Mouse (Mus musculus) left cerebral cortex, postnatal 14 days (tissue): Measurements from ENCODE around the gene Sorbs1. TPM values are rescaled to one million over a fixed set of nuclear protein-coding genes. Genes with fewer than 3 reads are reported as not detected.

ENCODE experiments used
- DNase-seq, 2 experiments: peaks; one replicate each; pipeline ENCODE4 v3.0.0; 2021 to 2022; ENCODE audit warnings: low spot score in 2 of 2, mixed read lengths in 1 of 2
- intact Hi-C: fragments of 180-260 bp; cut with DNase I; formaldehyde crosslinking; loops from one replicate; pipeline ENCODE4 v1.15.1; 2025
- total RNA-seq, 2 experiments: library from RNA; stranded (reverse); gene quantifications; 2 replicates each; pipeline ENCODE4 v1.2.3; 2021

Sorbs1 gene
- total RNA-seq, 2 experiments from 2014 or later: 108 to 126 TPM

GRCm38 (mm10) chr19:40421037-40421436 lies 92.5 kb downstream of the Sorbs1 start:
- intact Hi-C loops: no loop called here
- no peak for DNase-seq

- intact Hi-C loops: no loop called here
- DNase-seq: no peak
These were observed 94.3 kb downstream of the Sorbs1 start for GRCm38 (mm10) chr19:40419315-40419714.

GRCm38 (mm10) chr19:40417155-40417821 lies 96.3 kb downstream of the Sorbs1 start:
- DNase-seq: no peak
- intact Hi-C loops: no loop called here

- no peak for DNase-seq
- intact Hi-C loops: no loop called here
These were observed 97.9 kb downstream of the Sorbs1 start for GRCm38 (mm10) chr19:40415725-40416124.

DNA sequence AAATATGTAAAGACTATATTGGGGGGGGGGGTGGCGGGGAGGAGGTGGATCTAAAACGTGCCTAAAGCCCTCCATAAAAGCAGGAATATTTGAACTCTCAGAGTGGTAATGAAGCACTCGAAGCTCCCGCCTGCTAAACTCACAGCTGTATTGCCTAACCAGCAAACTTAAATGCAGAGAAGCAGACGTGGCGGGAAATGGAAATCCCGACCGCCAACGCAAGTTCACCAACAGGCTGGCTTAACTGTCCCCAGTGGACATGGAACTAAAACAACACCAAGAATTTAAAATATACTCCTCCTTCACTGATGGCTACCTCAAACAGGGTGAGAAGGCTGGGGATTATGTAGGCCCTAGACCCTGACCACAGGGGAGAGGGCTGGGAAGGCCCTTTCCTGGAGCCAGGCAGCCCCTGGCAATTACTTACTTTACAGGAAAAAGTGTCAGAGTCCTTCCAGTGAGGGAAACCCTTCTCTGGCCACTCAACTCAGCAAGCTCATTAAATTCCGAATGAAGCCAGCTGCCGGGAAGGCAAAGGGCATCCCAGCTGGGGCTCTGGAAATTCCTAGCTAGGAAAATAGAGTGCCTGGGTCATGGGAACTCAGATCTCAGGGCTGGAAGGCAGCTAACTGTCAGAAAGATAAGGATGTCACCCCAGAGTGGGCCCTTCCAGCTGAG lies 98.6 kb downstream of the Sorbs1 start:
- no peak for DNase-seq
- intact Hi-C loops: no loop called here

GRCm38 (mm10) chr19:40414386-40414785 lies 99.2 kb downstream of the Sorbs1 start:
- DNase-seq: no peak
- intact Hi-C loops: no loop called here

- intact Hi-C loops: no loop called here
- DNase-seq: no peak
These were observed 102.2 kb downstream of the Sorbs1 start for GRCm38 (mm10) chr19:40411379-40411813.

DNA sequence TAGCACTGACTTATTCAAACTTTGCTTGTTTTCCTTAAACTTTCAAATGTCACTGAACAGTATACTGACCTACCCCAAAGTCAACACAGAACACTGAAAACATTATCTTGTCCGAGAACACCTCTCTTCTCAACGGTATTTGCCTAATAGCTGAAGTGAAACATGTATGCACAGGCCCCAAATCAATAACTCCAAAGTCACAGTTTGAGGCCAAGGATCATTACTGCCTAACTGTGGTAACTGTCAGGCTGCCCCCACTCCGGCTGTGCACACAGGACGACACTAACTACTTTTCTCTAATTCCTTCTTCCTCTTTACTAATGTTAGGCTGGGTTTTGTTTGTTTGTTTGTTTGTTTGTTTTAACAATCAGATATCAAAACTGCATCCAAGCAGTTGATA lies 103.1 kb downstream of the Sorbs1 start:
- intact Hi-C loops: no loop called here
- DNase-seq: no peak

DNA sequence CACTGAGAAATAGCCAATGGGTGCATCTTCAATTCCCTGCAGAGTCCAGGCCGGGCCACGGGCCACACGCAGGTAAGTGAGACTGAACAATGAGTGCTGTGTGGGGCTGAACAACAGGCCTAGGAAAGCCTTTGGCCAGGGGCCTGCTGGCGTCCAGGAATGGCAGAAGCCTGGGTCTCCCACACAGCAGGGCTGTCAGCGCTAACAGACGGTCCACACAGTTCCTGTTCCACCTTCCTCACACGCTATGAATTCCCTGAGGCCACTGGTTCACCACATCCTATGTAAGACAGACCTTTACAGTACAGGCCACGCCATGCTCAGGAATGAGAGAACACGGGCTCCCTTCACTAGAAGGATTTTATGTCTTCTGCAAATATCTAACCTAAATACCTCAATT lies 103.5 kb downstream of the Sorbs1 start:
- intact Hi-C loops: no loop called here
- no peak for DNase-seq

- no peak for DNase-seq
- intact Hi-C loops: no loop called here
These were observed 104.0 kb downstream of the Sorbs1 start for GRCm38 (mm10) chr19:40409500-40410035.

DNA sequence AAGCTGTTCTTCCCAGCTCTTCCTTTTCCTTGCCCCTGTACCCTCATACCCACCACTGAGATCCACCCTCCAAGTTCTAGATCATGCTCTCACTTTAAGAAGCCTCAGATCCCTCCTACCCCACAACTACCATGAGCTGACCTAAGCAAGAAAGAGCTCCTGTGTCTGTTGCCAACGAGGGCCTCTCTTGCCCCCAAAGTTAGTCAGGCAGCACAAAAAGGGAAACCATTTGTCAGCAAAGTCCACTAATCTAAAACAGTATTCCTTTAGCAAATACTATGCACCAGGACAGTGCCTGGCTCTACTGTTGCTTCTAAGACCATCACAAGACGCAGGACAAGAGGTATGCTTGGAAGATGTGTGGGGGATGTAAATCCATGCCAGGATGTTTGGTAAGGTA lies 106.4 kb downstream of the Sorbs1 start:
- intact Hi-C loops: no loop called here
- no peak for DNase-seq

DNA sequence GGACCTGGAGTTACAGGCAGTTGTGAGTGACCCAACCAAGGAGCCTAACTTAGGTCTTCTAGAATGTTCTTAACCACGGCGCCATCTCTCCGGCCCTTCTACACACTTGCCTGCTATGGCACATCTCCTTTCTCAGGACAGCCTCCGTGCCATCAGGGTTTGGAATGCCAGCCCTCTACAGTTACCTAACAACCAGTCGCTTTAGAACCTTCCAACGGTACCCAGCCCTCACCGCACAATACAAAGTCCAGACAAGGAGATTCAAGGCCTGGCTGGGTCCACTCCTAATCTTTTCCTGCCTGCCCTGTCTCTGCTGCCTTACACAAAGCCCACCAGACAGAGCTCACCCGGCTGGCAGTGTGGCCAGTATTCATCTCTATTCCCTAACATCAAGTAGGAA lies 106.9 kb downstream of the Sorbs1 start:
- DNase-seq: no peak
- intact Hi-C loops: no loop called here

- intact Hi-C loops: no loop called here
- no peak for DNase-seq
These were observed 107.8 kb downstream of the Sorbs1 start for GRCm38 (mm10) chr19:40405808-40406207.

GRCm38 (mm10) chr19:40404582-40404981 lies 109.0 kb downstream of the Sorbs1 start:
- DNase-seq: no peak
- intact Hi-C loops: no loop called here

GRCm38 (mm10) chr19:40403999-40404398 lies 109.6 kb downstream of the Sorbs1 start:
- DNase-seq: no peak
- intact Hi-C loops: no loop called here

GRCm38 (mm10) chr19:40402155-40402963 lies 111.2 kb downstream of the Sorbs1 start:
- DNase-seq: peak in 1 of 2 experiments; percentile 47
- intact Hi-C loops: no loop called here

GRCm38 (mm10) chr19:40401213-40401612 lies 112.4 kb downstream of the Sorbs1 start:
- DNase-seq: peak in 1 of 2 experiments; percentile 48
- intact Hi-C loops: no loop called here

- no peak for DNase-seq
- intact Hi-C loops: no loop called here
These were observed 113.1 kb downstream of the Sorbs1 start for GRCm38 (mm10) chr19:40400426-40401030.

DNA sequence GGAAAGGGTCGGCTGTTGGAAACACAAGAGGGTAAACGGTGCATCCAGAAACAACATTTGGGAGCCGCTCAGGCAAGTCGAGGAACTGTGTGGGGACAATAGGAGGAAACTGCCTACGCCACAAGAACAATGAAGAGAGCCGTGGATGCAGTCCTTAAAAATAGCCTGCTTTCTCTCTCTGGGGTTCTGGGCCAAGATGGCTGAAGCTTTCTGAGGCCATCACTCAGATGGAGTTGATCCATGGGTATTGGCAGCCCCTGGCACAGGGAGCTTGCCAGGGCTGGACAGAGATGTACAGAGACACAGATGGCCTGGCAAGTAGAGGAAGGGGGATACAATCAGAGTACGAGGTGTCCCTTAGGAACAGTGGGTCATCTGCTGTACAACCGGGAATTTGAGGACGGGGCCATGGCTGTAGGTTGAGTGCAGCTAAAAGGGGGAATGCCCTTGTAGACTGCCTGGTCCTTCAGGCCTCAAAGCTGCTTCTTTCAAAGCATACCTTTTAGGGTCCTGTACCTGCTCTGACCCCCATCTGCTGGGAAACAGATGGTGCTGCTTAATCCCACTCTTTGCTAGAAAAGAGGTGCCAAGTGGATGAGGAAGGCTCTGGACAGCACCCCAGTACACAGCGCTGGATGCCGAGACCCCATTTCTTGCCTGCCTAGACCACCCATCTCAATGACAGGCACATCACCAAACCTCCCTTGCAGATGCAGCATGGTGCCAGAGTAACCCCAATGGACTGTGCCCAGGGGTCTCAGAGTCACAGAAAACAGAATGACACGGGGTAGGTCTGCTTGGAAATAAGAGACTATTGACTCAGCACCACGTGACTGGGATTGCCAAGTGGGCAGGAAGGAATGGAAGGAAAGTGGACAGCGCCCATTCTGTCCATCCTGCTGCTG lies 117.6 kb downstream of the Sorbs1 start:
- no peak for DNase-seq
- intact Hi-C loops: loop anchor here (10.0 kb wide), 1 partner anchor 119 kb away; the partner anchor contains the start of gene Sorbs1
